Mouse (Mus musculus) inflammation-experienced regulatory T-cells, adult 6 months (primary cell): ENCODE measurements around the gene Gm21650. TPM values are rescaled to one million over a fixed set of nuclear protein-coding genes. Genes with fewer than 3 reads are reported as not detected.
"Not testable (repeated sequence)": the region's sequence is repeated elsewhere in the genome, so short reads cannot be mapped to it uniquely, and the experiment has no call there.

Experiments used
- ATAC-seq: one replicate; pipeline ENCODE4 v1.8.0; 2017
- polyA plus RNA-seq, 3 experiments: library from polyadenylated mRNA; unstranded; fragments of 100-300 nt; shearing (Covaris generic); gene quantifications; one replicate each; pipeline ENCODE4 v1.2.1; 2017

The Gm21650 gene
- polyA plus RNA-seq: not detected

DNA sequence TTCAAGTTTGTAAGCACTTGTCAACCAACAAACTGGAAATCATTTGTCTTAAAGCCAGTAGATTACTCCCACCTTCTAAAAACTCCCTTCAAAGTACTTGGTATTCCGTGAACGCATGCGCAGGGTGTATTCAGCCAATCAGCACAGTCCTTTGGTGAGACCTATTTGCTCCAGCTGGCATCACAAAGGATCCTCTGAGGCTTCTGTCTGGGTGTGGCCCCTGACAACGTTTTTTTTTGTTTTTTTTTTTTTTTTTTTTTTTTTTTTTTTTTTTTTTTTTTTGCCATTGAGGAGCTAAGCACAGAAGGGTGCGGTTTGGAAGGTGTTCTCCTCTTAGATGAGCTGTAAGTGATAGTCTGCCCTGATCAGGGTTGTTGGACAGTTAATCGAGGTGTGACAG lies at the start of gene Gm21650:
Gm21650 (plus strand) TSS at position 301 of the 400 bp plus-strand sequence.
- not testable (repeated sequence) for ATAC-seq
